Mouse (Mus musculus): ENCODE measurements at regions not wholly inside any gene's neighbourhood (a gene's known extent, or its start where the extent isn't known, plus 50 kb on each side); places are given as distances from the start of the nearest gene placed in this dataset.

- DNase-seq (ENCODE audit: low read depth, low spot score) = peak; percentile 6
These were observed 139.3 kb downstream of the Dcaf12l2 start for GRCm38 (mm10) chrX:44228847-44229246.

Data from A20 (cell line).